Mouse (Mus musculus) heart, adult 2 months (tissue): ENCODE measurements around the gene Irf2bp2. TPM values are rescaled to one million over a fixed set of nuclear protein-coding genes. Genes with fewer than 3 reads are reported as not detected.

Experiments
- DNase-seq, 2 experiments: peaks; one replicate each; pipeline ENCODE4 v3.0.0; 2021
- H3K27ac ChIP-seq: fragments of 200-600 bp; 2 replicates; pipeline ENCODE4 v1.8.1; 2022
- H3K27me3 ChIP-seq: fragments of 200-500 bp; 2 replicates; pipeline ENCODE4 v1.6.1; 2012; ENCODE audit warnings: mild to moderate bottlenecking, low read length, inconsistent platforms, mixed read lengths; ENCODE audit not compliant: control insufficient read depth, insufficient read depth
- H3K36me3 ChIP-seq: fragments of 200-500 bp; 2 replicates; pipeline ENCODE4 v1.6.1; 2012; ENCODE audit warnings: low read length, inconsistent platforms; ENCODE audit not compliant: control insufficient read depth, insufficient read depth
- H3K4me1 ChIP-seq: fragments of 200-500 bp; 2 replicates; pipeline ENCODE4 v1.6.1; 2011; ENCODE audit warnings: low read length; ENCODE audit not compliant: control insufficient read depth, insufficient read depth
- H3K4me3 ChIP-seq: fragments of 200-600 bp; 2 replicates; pipeline ENCODE4 v1.8.1; 2022
- H3K79me2 ChIP-seq: fragments of 200-500 bp; replicated peaks from 2 replicates; pipeline ENCODE4 v1.6.1; 2012; ENCODE audit warnings: mild to moderate bottlenecking, inconsistent platforms, low read length, moderate library complexity, mixed read lengths; ENCODE audit not compliant: control insufficient read depth, insufficient read depth
- H3K9ac ChIP-seq: fragments of 200-500 bp; 2 replicates; pipeline ENCODE4 v1.6.1; 2012; ENCODE audit warnings: low read depth, mild to moderate bottlenecking, control low read depth, inconsistent platforms, low read length, mixed read lengths
- CTCF ChIP-seq: fragments of 200-600 bp; IDR thresholded peaks from 2 replicates; pipeline ENCODE4 v1.8.1; 2022; ENCODE audit warnings: antibody characterized with exemption, mild to moderate bottlenecking, moderate library complexity
- EP300 ChIP-seq: fragments of 200-500 bp; IDR thresholded peaks from 2 replicates; pipeline ENCODE4 v1.6.1; 2011; ENCODE audit warnings: low read depth, low read length, control low read depth; ENCODE audit not compliant: insufficient read depth
- POLR2A ChIP-seq: fragments of 200-500 bp; IDR thresholded peaks from 2 replicates; pipeline ENCODE4 v1.6.1; 2011; ENCODE audit warnings: mild to moderate bottlenecking, low read depth, low read length, control low read depth; ENCODE audit not compliant: insufficient read depth
- WGBS: fragments of 180-500 bp; shearing (Covaris S2); methylation state at CpG from one replicate; pipeline ENCODE4 v1.1.7; 2018; 5-methylcytosine and 5-hydroxymethylcytosine counted together
- intact Hi-C: fragments of 180-260 bp; cut with DNase I; formaldehyde crosslinking; loops from one replicate; pipeline ENCODE4 v1.15.1; 2025
- polyA plus RNA-seq: library from polyadenylated mRNA; depleted of rRNA; stranded (reverse); fragments of >200 nt; gene quantifications from 2 replicates; pipeline ENCODE4 v1.2.3, GENCODE M21; 2012
- total RNA-seq, 2 experiments: library from RNA; stranded (reverse); gene quantifications; 2 replicates each; pipeline ENCODE4 v1.2.3; 2021

Gene Irf2bp2
- total and polyA plus RNA-seq, 3 experiments, result 33.8 to 132 (median 56.3) TPM

GRCm38 (mm10) chr8:126582509-126582908 is 11.3 kb downstream of the Irf2bp2 start:
- H3K27ac ChIP-seq, result peak overlapping the region; percentile 98
- TF ChIP-seq EP300 (peak; percentile 74; the same call in 1 of the 2 replicates), CTCF (peak; percentile 96), POLR2A (0 out of 2 replicates have a peak, but pooled peaks have one; percentile 25)
- H3K4me3 ChIP-seq, result no peak overlapping the region
- H3K36me3 ChIP-seq, result peaks cover 22% of the 10 kb centered on the region
- no peaks in the 10 kb centered on the region; the same call in 1 of the 2 replicates for H3K79me2 ChIP-seq
- intact Hi-C loops, result loop anchor here (2.0 to 5.0 kb wide), 3 partner anchors 56 to 340 kb away; no protein-coding TSS in a partner anchor
- no peak overlapping the region for H3K9ac ChIP-seq
- DNase-seq, result peak; percentile 84
- H3K27me3 ChIP-seq, result no peaks in the 10 kb centered on the region
- WGBS, result 37% methylated on average over 6 of the region's 6 CpGs
- peaks cover 24% of the 10 kb centered on the region for H3K4me1 ChIP-seq

- 95% methylated on average over 6 of the region's 6 CpGs for WGBS
- H3K4me3 ChIP-seq, result no peak overlapping the region
- no peak overlapping the region for H3K27ac ChIP-seq
- H3K9ac ChIP-seq, result no peak overlapping the region
- TF ChIP-seq POLR2A (no peak), CTCF (no peak), EP300 (no peak)
- intact Hi-C loops, result loop anchor here (2.0 to 5.0 kb wide), 3 partner anchors 55 to 341 kb away; no protein-coding TSS in a partner anchor
- peaks cover 16% of the 10 kb centered on the region for H3K36me3 ChIP-seq
- H3K4me1 ChIP-seq, result peaks cover 21% of the 10 kb centered on the region
- H3K79me2 ChIP-seq, result no peaks in the 10 kb centered on the region
- DNase-seq, result no peak
- no peaks in the 10 kb centered on the region for H3K27me3 ChIP-seq
Observed at GRCm38 (mm10) chr8:126581662-126582061, 12.1 kb downstream of the Irf2bp2 start.

GRCm38 (mm10) chr8:126580826-126581225 is 13.0 kb downstream of the Irf2bp2 start:
- Histone ChIP-seq H3K4me1 (peaks cover 18% of the 10 kb centered on the region), H3K36me3 (peaks cover 7% of the 10 kb centered on the region), H3K27me3 (no peaks in the 10 kb centered on the region), H3K4me3 (no peak overlapping the region), H3K27ac (no peak overlapping the region), H3K79me2 (no peaks in the 10 kb centered on the region), H3K9ac (no peak overlapping the region)
- intact Hi-C loops, result loop anchor here (5.0 kb wide), 1 partner anchor 341 kb away; no protein-coding TSS in a partner anchor
- TF ChIP-seq EP300, result no peak
- DNase-seq, result no peak
- 93% methylated on average over 4 of the region's 4 CpGs for WGBS

GRCm38 (mm10) chr8:126580086-126580485 is 13.7 kb downstream of the Irf2bp2 start:
- peaks cover 13% of the 10 kb centered on the region for H3K4me1 ChIP-seq
- H3K36me3 ChIP-seq, result peaks cover 4% of the 10 kb centered on the region; the same call in 1 of the 2 replicates
- no peak overlapping the region for H3K4me3 ChIP-seq
- intact Hi-C loops, result loop anchor here (5.0 kb wide), 1 partner anchor 342 kb away; no protein-coding TSS in a partner anchor
- H3K79me2 ChIP-seq, result no peaks in the 10 kb centered on the region
- no peak overlapping the region for H3K27ac ChIP-seq
- no peak overlapping the region for H3K9ac ChIP-seq
- TF ChIP-seq CTCF, result peak; percentile 47
- no peak for TF ChIP-seq EP300
- DNase-seq, result no peak
- no peaks in the 10 kb centered on the region for H3K27me3 ChIP-seq
- WGBS, result 100% methylated on average over 1 of the region's 1 CpGs

DNA sequence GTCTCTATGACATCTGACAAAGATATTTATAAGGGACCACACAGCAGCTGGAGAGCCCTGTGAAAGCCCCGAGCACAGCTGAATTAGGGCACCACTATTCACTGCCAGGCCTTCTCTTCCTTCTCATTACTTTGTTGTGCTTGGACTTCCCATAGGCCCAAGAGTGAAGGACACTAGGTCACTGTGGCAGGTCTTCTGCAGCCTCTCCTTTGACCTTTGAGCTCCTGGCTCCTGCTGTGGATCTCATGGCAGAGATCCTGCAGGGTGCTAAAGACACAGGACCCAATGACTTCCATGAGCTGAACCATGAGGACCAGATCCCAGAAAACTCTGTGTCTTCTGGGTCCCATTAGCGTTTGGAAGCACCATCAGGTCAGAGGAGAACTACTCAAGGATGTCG is 15.1 kb downstream of the Irf2bp2 start:
- Histone ChIP-seq H3K79me2 (no peaks in the 10 kb centered on the region), H3K27me3 (no peaks in the 10 kb centered on the region), H3K4me1 (peaks cover 9% of the 10 kb centered on the region), H3K9ac (no peak overlapping the region), H3K36me3 (no peaks in the 10 kb centered on the region), H3K4me3 (no peak overlapping the region), H3K27ac (no peak overlapping the region)
- no peak for TF ChIP-seq CTCF
- intact Hi-C loops, result no loop called here
- WGBS, result 95% methylated on average over 3 of the region's 3 CpGs
- no peak for DNase-seq

DNA sequence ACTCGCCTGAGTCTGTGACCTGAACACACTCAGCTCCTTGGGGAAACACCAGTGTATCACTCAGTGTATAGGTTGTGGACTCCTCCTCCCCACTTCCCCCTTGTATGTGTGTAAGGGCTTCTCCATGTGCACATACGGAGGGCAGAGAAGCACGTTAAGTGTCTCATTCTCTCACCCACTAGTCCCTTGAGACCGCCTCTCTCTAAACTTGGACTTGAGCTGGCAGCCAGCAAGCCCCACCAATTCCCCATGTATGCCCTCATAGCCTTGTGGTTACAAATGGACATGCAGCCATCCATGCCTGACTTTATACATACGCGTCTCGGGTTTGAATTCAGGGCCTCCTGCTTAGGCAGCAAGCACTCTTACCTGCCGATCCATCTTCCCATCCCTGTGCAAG is 16.9 kb downstream of the Irf2bp2 start:
- DNase-seq, result no peak
- Histone ChIP-seq H3K9ac (no peak overlapping the region), H3K27ac (no peak overlapping the region), H3K27me3 (no peaks in the 10 kb centered on the region), H3K4me1 (no peaks in the 10 kb centered on the region), H3K79me2 (no peaks in the 10 kb centered on the region), H3K4me3 (no peak overlapping the region), H3K36me3 (no peaks in the 10 kb centered on the region)
- intact Hi-C loops, result no loop called here
- 93% methylated on average over 8 of the region's 8 CpGs for WGBS
- TF ChIP-seq CTCF, result no peak
- no peak for TF ChIP-seq POLR2A
- no peak for TF ChIP-seq EP300
